Mouse (Mus musculus): ENCODE data around the gene Krt83.

DNA sequence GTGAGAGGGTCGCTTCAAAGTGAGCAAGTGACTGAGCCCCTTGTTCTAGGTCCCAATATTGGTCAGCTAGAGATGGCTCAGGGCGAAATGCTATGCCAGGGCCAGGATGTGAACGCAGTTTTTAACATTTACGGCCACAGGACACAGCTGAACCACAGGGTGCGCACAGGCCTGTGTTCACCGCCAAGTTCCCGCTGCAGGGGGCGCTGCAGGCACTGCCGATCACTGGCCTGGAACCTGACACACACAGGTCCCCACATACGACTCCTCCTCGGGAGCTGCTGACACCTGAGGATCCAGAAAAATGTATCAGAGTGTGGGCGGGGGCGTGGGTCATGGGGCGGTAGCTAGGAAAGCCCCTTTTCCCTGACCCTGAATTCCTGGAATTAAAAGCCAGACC is 32.0 kb downstream of the Krt83 start:
- TF ChIP-seq CTCF (conservative IDR thresholded peaks at IDR 0.05; ENCODE audit: insufficient read depth, insufficient read length, low read depth, low read length): no peak
- TF ChIP-seq POLR2A (IDR thresholded peaks at IDR 0.05; ENCODE audit: low read depth, low read length): no peak

All from kidney, adult 2 months (tissue).